Mouse (Mus musculus) thymus, postnatal 4 days (tissue): Measurements from ENCODE around the gene Mblac2.
"Not testable (repeated sequence)": the region's sequence is repeated elsewhere in the genome, so short reads cannot be mapped to it uniquely, and the experiment has no call there.

Experiments
- DNase-seq: peaks from one replicate; pipeline ENCODE4 v3.0.0; 2021

The Mblac2 gene

DNA sequence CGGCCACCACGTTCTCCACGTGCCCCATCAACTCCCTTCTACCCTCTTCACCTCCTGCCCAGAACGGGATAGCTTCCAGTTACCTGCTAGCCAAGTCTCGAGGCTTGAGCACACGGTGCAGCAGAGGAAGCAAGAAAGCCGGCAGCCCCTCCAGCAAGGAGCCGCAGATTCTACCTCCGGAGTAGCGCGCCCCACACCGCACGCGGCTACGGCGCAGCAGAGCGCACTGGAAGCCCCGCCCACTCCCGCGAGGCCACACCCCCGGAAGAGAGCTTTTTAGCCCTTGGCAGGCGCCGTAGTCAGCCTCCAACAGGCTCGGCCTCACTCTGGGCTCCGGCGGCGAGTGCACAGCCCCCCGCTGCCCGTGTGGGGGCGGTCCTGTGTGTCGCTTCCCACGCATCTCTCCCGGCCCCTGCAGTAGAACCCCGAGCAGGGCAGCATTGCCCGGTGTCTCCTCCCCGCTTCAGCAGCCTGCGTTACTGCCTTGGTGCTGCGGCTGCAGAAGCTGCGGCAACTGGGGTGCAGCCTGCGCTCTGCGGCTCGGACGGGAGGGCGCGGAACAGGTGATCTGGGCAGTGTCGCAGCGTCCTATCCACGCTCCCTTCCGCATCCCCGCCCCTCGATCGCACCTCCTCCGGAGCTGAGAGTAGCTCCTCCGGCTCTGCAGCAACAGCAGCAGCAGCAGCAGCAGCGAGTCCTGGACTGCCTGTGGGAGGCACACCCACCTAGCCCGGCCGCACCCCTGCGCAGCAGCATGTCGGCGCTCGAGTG is at the start of gene Mblac2, which contains the start of gene Polr3g:
TSS of gene Mblac2 (plus strand) at position 567 of the 771 bp plus-strand sequence.
TSS of gene Polr3g (minus strand) at position 239 of the 771 bp plus-strand sequence.
- peak; percentile 100 for DNase-seq

GRCm38 (mm10) chr13:81663566-81664330 is 47.4 kb upstream of the Mblac2 start:
- DNase-seq = no peak

- no peak for DNase-seq
These were observed 46.8 kb upstream of the Mblac2 start for GRCm38 (mm10) chr13:81664331-81664698.

- DNase-seq = no peak
These were observed 43.4 kb upstream of the Mblac2 start for GRCm38 (mm10) chr13:81667713-81668112.

DNA sequence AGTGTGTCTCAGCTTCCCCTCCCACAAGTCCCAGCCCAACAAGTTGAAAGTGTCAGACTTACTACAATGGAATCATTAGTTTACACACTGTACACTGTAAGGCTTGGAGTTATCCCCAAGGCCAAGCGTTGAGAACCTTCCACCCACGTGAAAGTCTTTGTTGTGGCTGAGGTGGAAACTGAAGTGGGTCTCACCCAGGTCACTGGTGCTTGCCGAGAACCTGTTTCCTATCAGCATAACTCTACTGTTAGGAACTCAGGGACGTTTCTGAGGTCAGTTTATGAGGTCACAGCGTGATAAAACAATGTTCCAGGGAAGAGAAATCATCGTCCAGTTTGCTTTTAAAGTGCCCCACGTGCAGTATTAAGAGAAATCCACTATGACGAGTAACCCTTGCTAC is 35.8 kb upstream of the Mblac2 start:
- DNase-seq = no peak

- DNase-seq = no peak
These were observed 28.0 kb upstream of the Mblac2 start for GRCm38 (mm10) chr13:81683107-81683506.

- no peak for DNase-seq
These were observed 26.9 kb upstream of the Mblac2 start for GRCm38 (mm10) chr13:81684258-81684657.

DNA sequence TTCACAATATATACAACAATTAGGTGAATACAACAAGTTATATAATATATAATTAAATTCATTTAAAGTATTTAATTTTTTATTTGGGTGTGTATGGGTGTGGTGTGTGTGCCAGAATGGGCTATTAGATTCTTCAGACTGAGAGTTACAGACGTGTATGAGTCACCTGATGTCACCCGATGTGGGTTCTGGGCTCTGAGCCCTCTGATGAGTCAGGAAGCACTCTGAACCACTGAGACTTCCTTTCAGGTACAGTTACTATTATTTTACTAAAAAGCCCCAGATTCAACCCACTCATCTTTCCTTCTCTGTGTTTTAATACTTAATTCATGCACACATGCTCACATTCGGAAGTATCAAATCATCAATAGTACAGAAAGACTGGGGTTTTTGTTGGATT is 26.3 kb upstream of the Mblac2 start:
- DNase-seq = no peak

DNA sequence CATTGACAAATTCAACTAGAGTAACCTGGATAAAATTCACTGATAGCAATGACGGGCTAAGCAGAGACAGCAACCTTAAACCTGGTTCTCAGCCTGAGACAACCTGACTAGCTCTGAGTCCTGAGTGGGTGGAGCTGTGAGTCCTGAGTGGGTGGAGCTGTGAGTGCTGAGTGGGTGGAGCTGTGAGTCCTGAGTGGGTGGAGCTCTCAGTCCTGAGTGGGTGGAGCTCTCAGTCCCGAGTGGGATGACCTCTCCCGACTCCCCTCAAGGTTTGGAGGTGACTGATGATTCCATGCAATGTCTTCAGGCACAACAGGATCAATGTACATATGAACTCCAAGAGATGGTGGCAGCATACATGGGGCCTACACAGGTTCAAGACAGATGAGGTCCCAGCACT is 21.6 kb upstream of the Mblac2 start:
- no peak for DNase-seq

DNA sequence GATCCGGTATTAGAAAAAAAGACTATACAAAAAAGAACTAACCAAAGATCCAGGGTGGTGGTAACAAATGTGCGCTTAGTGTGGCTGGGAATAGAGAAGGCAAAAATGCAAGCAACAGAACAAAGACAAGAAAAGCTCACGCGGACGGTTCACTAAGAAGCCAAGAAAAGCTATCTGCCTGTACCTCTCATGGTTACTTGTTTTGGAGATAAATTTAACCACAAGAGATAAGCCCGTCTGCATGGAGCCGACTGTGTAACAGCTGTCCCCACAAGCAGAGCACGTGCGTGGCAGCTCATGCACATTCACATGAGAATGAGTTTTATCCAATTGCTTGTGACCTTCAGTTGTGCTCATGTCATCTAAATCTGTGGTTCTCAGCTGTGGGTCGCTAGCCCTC is 20.7 kb upstream of the Mblac2 start:
- DNase-seq = peak; percentile 42

DNA sequence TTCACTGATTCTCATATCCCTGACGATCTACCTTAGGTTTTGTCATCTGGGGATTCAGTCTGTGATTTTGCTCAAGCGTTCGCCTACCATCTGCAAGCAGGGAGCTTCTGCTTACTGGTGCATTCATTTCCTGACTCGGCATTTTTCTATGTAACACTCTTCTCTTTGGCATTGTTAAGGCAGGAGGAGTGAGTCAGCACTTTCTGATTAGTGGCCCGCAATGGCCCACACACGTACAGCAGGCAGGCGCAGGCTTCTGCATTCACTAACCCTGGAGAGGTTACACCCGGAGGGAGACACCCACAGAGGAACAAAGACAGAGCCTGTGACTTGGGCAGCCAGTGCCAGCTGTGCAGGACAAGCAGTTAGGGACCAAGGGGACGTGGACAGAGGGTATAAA is 19.5 kb upstream of the Mblac2 start:
- DNase-seq = no peak

GRCm38 (mm10) chr13:81694446-81694845 is 16.7 kb upstream of the Mblac2 start:
- DNase-seq = no peak

GRCm38 (mm10) chr13:81703148-81703547 is 8.0 kb upstream of the Mblac2 start:
- DNase-seq = no peak

DNA sequence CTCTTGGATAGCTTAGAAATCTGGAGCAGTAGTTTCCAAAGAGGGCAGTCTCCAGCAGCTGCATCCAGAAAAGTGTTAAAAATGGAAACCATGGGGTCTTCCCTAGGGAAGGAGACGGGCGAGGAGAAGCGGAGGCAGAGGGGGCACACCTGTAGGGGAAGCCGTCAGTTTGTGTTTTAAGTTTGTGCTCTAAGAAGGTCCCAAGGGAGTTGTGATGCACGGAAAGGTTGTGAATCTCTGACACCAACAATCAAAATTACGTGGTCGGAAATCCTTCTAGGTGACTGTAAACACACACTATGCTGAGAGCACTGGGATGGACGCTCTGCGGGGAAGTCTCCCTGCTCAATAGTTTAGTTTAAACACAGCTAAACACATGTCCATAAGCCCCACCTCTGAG is 7.5 kb upstream of the Mblac2 start:
- no peak for DNase-seq

- no peak for DNase-seq
These were observed 4.8 kb upstream of the Mblac2 start for GRCm38 (mm10) chr13:81706311-81706710.

- DNase-seq = no peak
These were observed 1.3 kb upstream of the Mblac2 start for GRCm38 (mm10) chr13:81709805-81710204.

GRCm38 (mm10) chr13:81710266-81710665 is 875 bp upstream of the Mblac2 start:
- DNase-seq = no peak

DNA sequence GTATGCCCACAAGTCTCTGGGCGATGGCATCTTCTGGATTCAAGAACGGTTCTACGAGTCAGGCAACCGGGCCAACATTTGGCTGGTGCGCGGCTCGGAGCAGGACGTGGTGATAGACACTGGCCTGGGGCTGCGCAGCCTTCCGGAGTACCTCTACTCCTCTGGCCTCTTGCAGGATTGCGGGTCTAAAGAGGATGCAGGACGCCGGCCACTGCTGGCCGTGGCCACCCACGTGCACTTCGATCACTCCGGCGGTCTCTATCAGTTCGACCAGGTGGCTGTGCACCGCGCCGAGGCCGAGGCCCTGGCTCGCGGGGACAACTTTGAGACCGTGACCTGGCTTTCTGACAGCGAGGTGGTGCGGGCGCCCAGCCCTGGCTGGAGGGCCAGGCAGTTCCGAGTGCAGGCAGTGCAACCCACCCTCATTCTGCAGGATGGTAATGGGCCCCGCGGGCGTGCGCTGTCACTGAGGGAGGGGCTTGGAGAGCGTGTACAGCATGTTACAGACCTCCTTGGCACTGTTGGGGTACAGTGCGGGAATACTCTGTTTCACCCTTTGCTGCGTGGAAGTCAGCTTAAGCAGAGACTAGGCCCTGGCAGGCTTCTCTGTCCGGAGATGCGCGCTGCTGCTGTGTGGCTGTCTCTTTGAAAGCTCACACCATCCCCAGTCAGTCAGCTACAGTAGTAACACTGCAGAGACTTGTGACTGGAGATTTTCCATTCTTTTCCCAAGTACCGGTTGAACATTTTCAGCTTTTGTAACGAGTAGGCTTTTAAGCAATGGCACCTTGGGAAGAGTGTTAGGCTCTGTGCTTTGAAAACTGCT is 618 bp downstream of the Mblac2 start:
- DNase-seq = peak; percentile 61

- no peak for DNase-seq
These were observed 2.8 kb downstream of the Mblac2 start for GRCm38 (mm10) chr13:81713896-81714295.

GRCm38 (mm10) chr13:81728141-81728540 is 17.0 kb downstream of the Mblac2 start:
- DNase-seq = not testable (repeated sequence)

DNA sequence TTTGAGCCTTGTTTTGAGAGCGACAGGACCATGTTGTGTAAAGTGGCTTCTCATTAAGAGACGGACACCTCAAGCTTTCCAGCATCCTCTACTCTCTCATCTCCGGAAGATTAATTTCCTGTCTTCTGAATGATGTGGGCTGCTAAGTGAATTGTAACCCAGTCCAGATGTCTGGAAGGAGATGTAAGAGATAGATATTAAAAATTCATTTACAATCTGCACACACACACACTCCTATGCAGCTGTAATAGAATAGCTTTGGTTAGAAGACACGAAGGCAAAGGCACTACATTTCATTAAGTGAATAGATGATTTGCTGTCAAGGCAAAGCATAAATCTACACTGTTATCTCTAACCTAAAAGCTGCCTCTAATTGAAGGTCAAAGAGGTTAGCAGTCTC is 18.0 kb downstream of the Mblac2 start:
- DNase-seq = no peak

DNA sequence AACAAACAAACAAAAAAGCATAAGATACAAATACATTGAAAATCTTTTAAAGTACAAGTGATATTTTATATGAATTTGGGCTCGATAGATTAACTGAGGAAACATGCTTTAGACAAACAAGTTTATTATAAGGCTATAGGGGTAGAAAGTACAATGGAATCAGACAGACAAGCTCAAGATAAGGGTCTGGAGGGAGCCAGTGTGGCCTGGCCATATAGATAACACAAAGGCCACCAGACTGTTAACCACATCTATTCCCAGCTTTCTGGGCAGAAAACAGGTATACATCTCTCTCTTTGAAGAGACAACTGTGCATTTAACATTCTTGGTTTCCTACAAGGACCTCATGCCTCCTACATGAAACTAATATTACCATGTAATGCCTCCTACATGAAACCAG is 19.2 kb downstream of the Mblac2 start:
- no peak for DNase-seq

- DNase-seq = no peak
These were observed 25.5 kb downstream of the Mblac2 start for GRCm38 (mm10) chr13:81736606-81737005.
